Mouse (Mus musculus) stomach, postnatal 0 days (tissue): Measurements from ENCODE around the gene Olfr671. TPM values are rescaled to one million over a fixed set of nuclear protein-coding genes. Genes with fewer than 3 reads are reported as not detected.

Experiments used
- ATAC-seq: fragments of 200-750 bp; cut with Nextera tagmentation; 2 replicates; pipeline ENCODE4 v1.8.0; 2017; ENCODE audit not compliant: low FRiP score, low TSS enrichment
- DNase-seq: peaks from one replicate; pipeline ENCODE4 v3.0.0-alpha.2; 2016; ENCODE audit warnings: low spot score
- H3K27ac ChIP-seq: fragments of 300-500 bp; sonication (generic); replicated peaks from 2 replicates; pipeline ENCODE4 v1.5.1; 2014; ENCODE audit warnings: mild to moderate bottlenecking, control low read depth
- H3K27me3 ChIP-seq: fragments of 300-500 bp; sonication (generic); 2 replicates; pipeline ENCODE4 v1.6.1; 2014; ENCODE audit warnings: low read length; ENCODE audit not compliant: control insufficient read depth, insufficient read depth
- H3K36me3 ChIP-seq: fragments of 300-500 bp; sonication (generic); 2 replicates; pipeline ENCODE4 v1.6.1; 2014; ENCODE audit warnings: low read length, mixed read lengths; ENCODE audit not compliant: control insufficient read depth, insufficient read depth
- H3K4me1 ChIP-seq: fragments of 300-500 bp; sonication (generic); replicated peaks from 2 replicates; pipeline ENCODE4 v1.6.1; 2014; ENCODE audit warnings: antibody characterized with exemption; ENCODE audit not compliant: control insufficient read depth, insufficient read depth
- H3K4me2 ChIP-seq: fragments of 300-500 bp; sonication (generic); replicated peaks from 2 replicates; pipeline ENCODE4 v1.6.1; 2014; ENCODE audit warnings: low read depth, mild to moderate bottlenecking, control low read depth, moderate library complexity
- H3K4me3 ChIP-seq: fragments of 300-500 bp; sonication (generic); 2 replicates; pipeline ENCODE4 v1.5.1; 2014; ENCODE audit warnings: low read depth, low read length, control low read depth
- H3K9ac ChIP-seq: fragments of 300-500 bp; sonication (generic); 2 replicates; pipeline ENCODE4 v1.6.1; 2014; ENCODE audit warnings: mild to moderate bottlenecking, low read length, control low read depth, mixed read lengths
- H3K9me3 ChIP-seq: fragments of 300-500 bp; sonication (generic); 2 replicates; pipeline ENCODE4 v1.6.1; 2016; ENCODE audit warnings: low read length; ENCODE audit not compliant: control insufficient read depth
- CTCF ChIP-seq: IDR thresholded peaks from 2 replicates; pipeline ENCODE4 v1.5.1; 2016; ENCODE audit warnings: antibody characterized with exemption, low read depth, mild to moderate bottlenecking, moderate library complexity
- EP300 ChIP-seq: optimal IDR thresholded peaks from 2 replicates; pipeline ENCODE3; 2016; ENCODE audit warnings: antibody characterized with exemption
- WGBS: fragments of 180-500 bp; shearing (Covaris S2); extraction: QIAGEN DNeasy Blood & Tissue Kit; methylation state at CpG from one replicate; pipeline ENCODE4 v1.1.7; 2014; 5-methylcytosine and 5-hydroxymethylcytosine counted together
- polyA plus RNA-seq: library from polyadenylated mRNA; unstranded; fragments of >200 nt; fragmentation: Nextera tagmentation; extraction: Ambion mirVana; gene quantifications from 2 replicates; pipeline ENCODE4 v1.2.1, GENCODE M21; 2015

The Olfr671 gene
- polyA plus RNA-seq, 1 experiment from 2014 or later, result not detected

GRCm38 (mm10) chr7:104933940-104934339, 45.0 kb downstream of the Olfr671 start, which contains the start of gene Olfr669:
TSS of gene Olfr669 (plus strand) at chr7:104934240.
- H3K4me3 ChIP-seq, result no peak within 1 kb of the TSS
- WGBS, result 87% methylated on average over 1 of the region's 1 CpGs
- no peaks in the 10 kb centered on the region for H3K4me1 ChIP-seq
- H3K9ac ChIP-seq, result no peak within 1 kb of the TSS
- H3K36me3 ChIP-seq, result no peaks in the 10 kb centered on the region
- ATAC-seq (no peak), DNase-seq (no peak)
- no peak within 1 kb of the TSS for H3K27ac ChIP-seq
- no peaks in the 10 kb centered on the region for H3K27me3 ChIP-seq
- no peak for TF ChIP-seq CTCF
- TF ChIP-seq EP300, result no peak
- no peaks in the 10 kb centered on the region for H3K9me3 ChIP-seq
- H3K4me2 ChIP-seq, result no peak within 1 kb of the TSS

DNA sequence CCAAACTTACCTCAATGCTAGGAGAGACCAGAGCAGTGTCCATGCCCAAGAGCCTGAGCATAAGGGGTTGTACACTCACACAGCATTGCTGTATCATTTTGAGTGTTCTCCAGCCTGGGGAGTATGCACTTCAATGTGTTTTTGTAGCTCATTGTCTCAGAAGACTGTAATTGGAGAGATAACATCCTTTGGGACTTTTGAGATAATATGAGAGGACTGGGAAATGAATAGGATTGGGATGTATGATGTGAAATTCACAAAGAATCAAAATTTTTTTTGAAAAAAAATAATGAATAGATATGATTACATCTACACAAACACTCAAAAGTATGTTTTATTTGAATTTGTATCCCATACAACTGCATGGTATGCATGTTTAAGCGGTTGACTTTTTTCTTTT, 51.0 kb downstream of the Olfr671 start, which contains the start of gene Olfr668:
Gene Olfr668, minus strand, starts transcription at position 101 of the 400 bp plus-strand sequence.
- 65% methylated on average over 1 of the region's 1 CpGs for WGBS
- DNase-seq (no peak), ATAC-seq (no peak)
- Histone ChIP-seq H3K27me3 (no peaks in the 10 kb centered on the region), H3K4me1 (no peaks in the 10 kb centered on the region), H3K9me3 (no peaks in the 10 kb centered on the region), H3K4me2 (no peak within 1 kb of the TSS), H3K4me3 (no peak within 1 kb of the TSS), H3K27ac (no peak within 1 kb of the TSS), H3K9ac (no peak within 1 kb of the TSS), H3K36me3 (no peaks in the 10 kb centered on the region)
- no peak for TF ChIP-seq EP300
- TF ChIP-seq CTCF, result no peak

Other genes starting within 250 kb of the Olfr671 start
- gene Usp17le, start 201.7 kb downstream of the Olfr671 start, polyA plus RNA-seq, result not detected in 2 replicates
- not detected in 2 replicates for gene Usp17lb, start 136.5 kb downstream of the Olfr671 start, polyA plus RNA-seq
- gene Usp17la, start 122.1 kb downstream of the Olfr671 start, polyA plus RNA-seq, result not detected in 2 replicates
- not detected in 2 replicates for gene Olfr665, start 101.1 kb downstream of the Olfr671 start, polyA plus RNA-seq
- 0.10 TPM in 1 of 2 replicates, not detected in the other for gene Olfr666, start 83.2 kb downstream of the Olfr671 start, polyA plus RNA-seq
- not detected in 2 replicates for gene Olfr667, start 57.6 kb downstream of the Olfr671 start, polyA plus RNA-seq
- gene Olfr668, start 51.1 kb downstream of the Olfr671 start, polyA plus RNA-seq, result not detected in 2 replicates
- not detected in 2 replicates for gene Olfr669, start 44.9 kb downstream of the Olfr671 start, polyA plus RNA-seq
- not detected in 2 replicates for gene Olfr670, start 16.5 kb downstream of the Olfr671 start, polyA plus RNA-seq
- gene Olfr672, start 22.9 kb upstream of the Olfr671 start, polyA plus RNA-seq, result not detected in 2 replicates
- gene Olfr675, start 49.3 kb upstream of the Olfr671 start, polyA plus RNA-seq, result not detected in 2 replicates
- gene Olfr676, start 53.6 kb upstream of the Olfr671 start, polyA plus RNA-seq, result not detected in 2 replicates
- gene Olfr677, start 72.2 kb upstream of the Olfr671 start, polyA plus RNA-seq, result not detected in 2 replicates
- not detected in 2 replicates for gene Olfr678, start 85.3 kb upstream of the Olfr671 start, polyA plus RNA-seq
- not detected in 2 replicates for gene Olfr679, start 102.1 kb upstream of the Olfr671 start, polyA plus RNA-seq
- gene Olfr680-ps1, start 113.7 kb upstream of the Olfr671 start, polyA plus RNA-seq, result not detected in 2 replicates
- 0.02 TPM in 1 of 2 replicates, not detected in the other for gene Olfr681, start 137.7 kb upstream of the Olfr671 start, polyA plus RNA-seq
- gene Olfr683, start 167.9 kb upstream of the Olfr671 start, polyA plus RNA-seq, result not detected in 2 replicates
- gene Olfr684, start 184.5 kb upstream of the Olfr671 start, polyA plus RNA-seq, result not detected in 2 replicates
- gene Olfr685, start 206.9 kb upstream of the Olfr671 start, polyA plus RNA-seq, result not detected in 2 replicates
- gene Olfr686, start 228.4 kb upstream of the Olfr671 start, polyA plus RNA-seq, result not detected in 2 replicates